Mouse (Mus musculus): Measurements from ENCODE around the gene Mmp9.

- no peak for TF ChIP-seq POLR2A (IDR thresholded peaks at IDR 0.05; ENCODE audit: insufficient read depth, low read length)
- TF ChIP-seq CTCF (IDR thresholded peaks at IDR 0.05; ENCODE audit: low read depth, low read length) = no peak
- TF ChIP-seq EP300 (IDR thresholded peaks at IDR 0.05; ENCODE audit: insufficient read depth, low read depth, low read length) = no peak
Observed at GRCm38 (mm10) chr2:164940140-164940830, at the start of gene Mmp9.

All from ES-Bruce4 (cell line).